Mouse (Mus musculus) kidney, postnatal 0 days (tissue): ENCODE results near the gene Shank1. TPM values are rescaled to one million over a fixed set of nuclear protein-coding genes. Genes with fewer than 3 reads are reported as not detected.

Source experiments
- ATAC-seq: fragments of 200-750 bp; cut with Nextera tagmentation; replicated peaks from 2 replicates; pipeline ENCODE4 v1.8.0; 2017; ENCODE audit warnings: low read depth, moderate number of reproducible peaks, moderate TSS enrichment, moderate library complexity; ENCODE audit not compliant: low FRiP score
- DNase-seq: peaks from one replicate; pipeline ENCODE4 v3.0.0-alpha.2; 2016; ENCODE audit warnings: low spot score
- H3K27ac ChIP-seq: fragments of 300-500 bp; sonication (generic); 2 replicates; pipeline ENCODE4 v1.5.1; 2014; ENCODE audit warnings: mild to moderate bottlenecking
- H3K27me3 ChIP-seq: fragments of 300-500 bp; sonication (generic); 2 replicates; pipeline ENCODE4 v1.6.1; 2014; ENCODE audit warnings: low read length, mixed read lengths; ENCODE audit not compliant: insufficient read depth
- H3K36me3 ChIP-seq: fragments of 300-500 bp; sonication (generic); 2 replicates; pipeline ENCODE4 v1.6.1; 2014; ENCODE audit warnings: low read length, mixed read lengths; ENCODE audit not compliant: insufficient read depth
- H3K4me1 ChIP-seq: fragments of 300-500 bp; sonication (generic); replicated peaks from 2 replicates; pipeline ENCODE4 v1.6.1; 2014; ENCODE audit warnings: antibody characterized with exemption, low read length, mixed read lengths; ENCODE audit not compliant: insufficient read depth
- H3K4me2 ChIP-seq: fragments of 300-500 bp; sonication (generic); 2 replicates; pipeline ENCODE4 v1.6.1; 2014; ENCODE audit warnings: mild to moderate bottlenecking, low read length, moderate library complexity, mixed read lengths
- H3K4me3 ChIP-seq: fragments of 300-500 bp; sonication (generic); replicated peaks from 2 replicates; pipeline ENCODE4 v1.5.1; 2014; ENCODE audit warnings: low read depth, low read length
- H3K9ac ChIP-seq: fragments of 300-500 bp; sonication (generic); 2 replicates; pipeline ENCODE4 v1.6.1; 2014; ENCODE audit warnings: low read depth, low read length
- H3K9me3 ChIP-seq: fragments of 300-500 bp; sonication (generic); replicated peaks from 2 replicates; pipeline ENCODE4 v1.6.1; 2016; ENCODE audit warnings: low read length, inconsistent platforms, mixed read lengths
- CTCF ChIP-seq: IDR thresholded peaks from 2 replicates; pipeline ENCODE4 v1.5.1; 2016; ENCODE audit warnings: antibody characterized with exemption, low read depth, mild to moderate bottlenecking, moderate library complexity
- WGBS: fragments of 180-500 bp; shearing (Covaris S2); extraction: QIAGEN DNeasy Blood & Tissue Kit; methylation state at CpG from one replicate; pipeline ENCODE4 v1.1.7; 2014; 5-methylcytosine and 5-hydroxymethylcytosine counted together
- polyA plus RNA-seq: library from polyadenylated mRNA; unstranded; fragments of >200 nt; fragmentation: Nextera tagmentation; extraction: Ambion mirVana; gene quantifications from 2 replicates; pipeline ENCODE4 v1.2.1, GENCODE M21; 2015

The Shank1 gene
- 0.68 and 1.1 TPM in 2 replicates for polyA plus RNA-seq

- peak within 1 kb of the TSS; percentile 54 for H3K9ac ChIP-seq
- H3K9me3 ChIP-seq, result no peaks in the 10 kb centered on the region
- H3K4me2 ChIP-seq, result peak within 1 kb of the TSS; percentile 87
- 0 out of 2 replicates have a peak, but pooled peaks cover 3% of the 10 kb centered on the region for H3K27me3 ChIP-seq
- peak within 1 kb of the TSS; percentile 38 for H3K4me3 ChIP-seq
- no peaks in the 10 kb centered on the region for H3K36me3 ChIP-seq
- 17% methylated on average over 20 of the region's 22 CpGs for whole genome bisulfite sequencing
- peaks cover 23% of the 10 kb centered on the region for H3K4me1 ChIP-seq
- no peak for ATAC-seq
- peak; percentile 22 for DNase-seq
- no peak for TF ChIP-seq CTCF
- peak within 1 kb of the TSS; percentile 42; the same call in 1 of the 2 replicates for H3K27ac ChIP-seq
Measured at GRCm38 (mm10) chr7:44309475-44310284, at the start of gene Shank1. Gene Shank1, plus strand, starts transcription at chr7:44310253.

- no peaks in the 10 kb centered on the region for H3K4me1 ChIP-seq
- no peak overlapping the region for H3K9ac ChIP-seq
- WGBS, result 74% methylated on average over 6 of the region's 6 CpGs
Measured at GRCm38 (mm10) chr7:44260410-44260809, 49.6 kb upstream of the Shank1 start.

GRCm38 (mm10) chr7:44261147-44261546, 48.9 kb upstream of the Shank1 start, which contains the start of gene Gm15517:
Gene Gm15517, plus strand, starts transcription at chr7:44261447.
- no peak for TF ChIP-seq CTCF
- no peak within 1 kb of the TSS for H3K4me2 ChIP-seq
- no peaks in the 10 kb centered on the region for H3K9me3 ChIP-seq
- H3K9ac ChIP-seq, result no peak within 1 kb of the TSS
- no peak for ATAC-seq
- H3K36me3 ChIP-seq, result no peaks in the 10 kb centered on the region
- no peaks in the 10 kb centered on the region; the same call in 1 of the 2 replicates for H3K27me3 ChIP-seq
- no peak within 1 kb of the TSS for H3K27ac ChIP-seq
- 50% methylated on average over 5 of the region's 5 CpGs for WGBS
- no peak for DNase-seq
- H3K4me3 ChIP-seq, result no peak within 1 kb of the TSS
- no peaks in the 10 kb centered on the region for H3K4me1 ChIP-seq

More at GRCm38 (mm10) chr7:44260410-44260809, 49.6 kb upstream of the Shank1 start:
- no peak for ATAC-seq
- H3K4me3 ChIP-seq, result no peak overlapping the region
- no peak for DNase-seq
- no peaks in the 10 kb centered on the region for H3K9me3 ChIP-seq
- TF ChIP-seq CTCF, result no peak
- no peaks in the 10 kb centered on the region for H3K36me3 ChIP-seq
- no peak overlapping the region for H3K27ac ChIP-seq
- no peaks in the 10 kb centered on the region; the same call in 1 of the 2 replicates for H3K27me3 ChIP-seq
- H3K4me2 ChIP-seq, result no peak overlapping the region

- Histone ChIP-seq H3K27me3 (no peaks in the 10 kb centered on the region; the same call in 1 of the 2 replicates), H3K4me3 (no peak overlapping the region; the same call in 1 of the 2 replicates), H3K9ac (no peak overlapping the region), H3K27ac (no peak overlapping the region), H3K9me3 (no peaks in the 10 kb centered on the region), H3K4me2 (peak overlapping the region; percentile 47), H3K36me3 (no peaks in the 10 kb centered on the region), H3K4me1 (no peaks in the 10 kb centered on the region)
- DNase-seq (peak; percentile 96), ATAC-seq (peak; percentile 76)
- 2% methylated on average over 34 of the region's 34 CpGs for WGBS
- peak; percentile 100 for TF ChIP-seq CTCF
Measured at GRCm38 (mm10) chr7:44262791-44263643, 47.0 kb upstream of the Shank1 start.

- no peak for ATAC-seq
- Histone ChIP-seq H3K4me2 (no peak overlapping the region), H3K4me3 (no peak overlapping the region), H3K36me3 (no peaks in the 10 kb centered on the region), H3K9ac (no peak overlapping the region), H3K9me3 (no peaks in the 10 kb centered on the region), H3K27ac (no peak overlapping the region), H3K27me3 (no peaks in the 10 kb centered on the region), H3K4me1 (no peaks in the 10 kb centered on the region)
- no peak for TF ChIP-seq CTCF
- WGBS, result 74% methylated on average over 11 of the region's 11 CpGs
- no peak for DNase-seq
Measured at GRCm38 (mm10) chr7:44268117-44268516, 41.9 kb upstream of the Shank1 start.

GRCm38 (mm10) chr7:44269397-44269796, 40.7 kb upstream of the Shank1 start:
- 79% methylated on average over 2 of the region's 2 CpGs for WGBS
- H3K4me2 ChIP-seq, result no peak overlapping the region
- H3K9me3 ChIP-seq, result no peaks in the 10 kb centered on the region
- no peak for DNase-seq
- no peaks in the 10 kb centered on the region for H3K4me1 ChIP-seq
- ATAC-seq, result no peak
- no peak overlapping the region for H3K27ac ChIP-seq
- no peaks in the 10 kb centered on the region for H3K36me3 ChIP-seq
- TF ChIP-seq CTCF, result no peak
- no peak overlapping the region for H3K4me3 ChIP-seq
- no peaks in the 10 kb centered on the region for H3K27me3 ChIP-seq
- no peak overlapping the region for H3K9ac ChIP-seq
